Mouse (Mus musculus): ENCODE measurements around the gene Fam149b. TPM values are rescaled to one million over a fixed set of nuclear protein-coding genes. Genes with fewer than 3 reads are reported as not detected.

The Fam149b gene
- polyA plus RNA-seq, 1 experiment from 2014 or later = 46.4 TPM

- Histone ChIP-seq H3K36me3 (peaks cover 97% of the 10 kb centered on the region), H3K9me3 (replicated peaks) (no peaks in the 10 kb centered on the region), H3K27ac (replicated peaks) (no peak overlapping the region), H3K4me3 (no peak overlapping the region), H3K27me3 (ENCODE audit: low read depth, poor library complexity, severe bottlenecking) (no peaks in the 10 kb centered on the region), H3K4me1 (no peaks in the 10 kb centered on the region)
- WGBS = 91% methylated on average over 3 of the region's 3 CpGs
- no peak for DNase-seq (ENCODE audit: low spot score)
Observed at GRCm38 (mm10) chr14:20368271-20368670, 20.3 kb downstream of the Fam149b start.

- H3K27me3 ChIP-seq (ENCODE audit: low read depth, poor library complexity, severe bottlenecking) = no peaks in the 10 kb centered on the region
Observed at GRCm38 (mm10) chr14:20370798-20371197, 22.8 kb downstream of the Fam149b start.

GRCm38 (mm10) chr14:20371854-20372253 lies 23.9 kb downstream of the Fam149b start:
- Histone ChIP-seq H3K4me3 (no peak overlapping the region), H3K36me3 (peaks cover 94% of the 10 kb centered on the region), H3K27me3 (ENCODE audit: low read depth, poor library complexity, severe bottlenecking) (no peaks in the 10 kb centered on the region), H3K9me3 (replicated peaks) (no peaks in the 10 kb centered on the region), H3K27ac (replicated peaks) (no peak overlapping the region), H3K4me1 (no peaks in the 10 kb centered on the region)
- 96% methylated on average over 1 of the region's 1 CpGs for WGBS
- DNase-seq (ENCODE audit: low spot score) = no peak

More at GRCm38 (mm10) chr14:20370798-20371197, 22.8 kb downstream of the Fam149b start:
- WGBS = 86% methylated on average over 7 of the region's 7 CpGs
- no peak for DNase-seq (ENCODE audit: low spot score)
- H3K4me1 ChIP-seq = no peaks in the 10 kb centered on the region
- no peak overlapping the region for H3K27ac ChIP-seq (replicated peaks)
- no peaks in the 10 kb centered on the region for H3K9me3 ChIP-seq (replicated peaks)
- no peak overlapping the region for H3K4me3 ChIP-seq
- peaks cover 94% of the 10 kb centered on the region for H3K36me3 ChIP-seq

- H3K27me3 ChIP-seq (ENCODE audit: low read depth, poor library complexity, severe bottlenecking) = no peaks in the 10 kb centered on the region
- no peaks in the 10 kb centered on the region for H3K4me1 ChIP-seq
- H3K27ac ChIP-seq (replicated peaks) = no peak overlapping the region
- DNase-seq (ENCODE audit: low spot score) = no peak
- H3K9me3 ChIP-seq (replicated peaks) = no peaks in the 10 kb centered on the region
- WGBS = 88% methylated on average over 4 of the region's 4 CpGs
- H3K4me3 ChIP-seq = no peak overlapping the region
- H3K36me3 ChIP-seq = peaks cover 88% of the 10 kb centered on the region
Observed at GRCm38 (mm10) chr14:20377112-20377521, 29.2 kb downstream of the Fam149b start.

GRCm38 (mm10) chr14:20378313-20379061 lies 30.5 kb downstream of the Fam149b start:
- peaks cover 88% of the 10 kb centered on the region for H3K36me3 ChIP-seq
- H3K27ac ChIP-seq (replicated peaks) = no peak overlapping the region
- H3K4me1 ChIP-seq = no peaks in the 10 kb centered on the region
- no peaks in the 10 kb centered on the region for H3K27me3 ChIP-seq (ENCODE audit: low read depth, poor library complexity, severe bottlenecking)
- WGBS = 42% methylated on average over 13 of the region's 13 CpGs
- H3K9me3 ChIP-seq (replicated peaks) = no peaks in the 10 kb centered on the region
- peak; percentile 41 for DNase-seq (ENCODE audit: low spot score)
- no peak overlapping the region for H3K4me3 ChIP-seq

GRCm38 (mm10) chr14:20379087-20379640 lies 31.2 kb downstream of the Fam149b start:
- Histone ChIP-seq H3K4me1 (no peaks in the 10 kb centered on the region), H3K4me3 (no peak overlapping the region), H3K27me3 (ENCODE audit: low read depth, poor library complexity, severe bottlenecking) (no peaks in the 10 kb centered on the region), H3K9me3 (replicated peaks) (no peaks in the 10 kb centered on the region), H3K36me3 (peaks cover 89% of the 10 kb centered on the region), H3K27ac (replicated peaks) (no peak overlapping the region)
- DNase-seq (ENCODE audit: low spot score) = no peak
- 86% methylated on average over 5 of the region's 5 CpGs for whole genome bisulfite sequencing

GRCm38 (mm10) chr14:20379753-20380430 lies 31.9 kb downstream of the Fam149b start:
- 89% methylated on average over 9 of the region's 9 CpGs for WGBS
- H3K4me1 ChIP-seq = no peaks in the 10 kb centered on the region
- H3K9me3 ChIP-seq (replicated peaks) = no peaks in the 10 kb centered on the region
- H3K27ac ChIP-seq (replicated peaks) = no peak overlapping the region
- no peaks in the 10 kb centered on the region for H3K27me3 ChIP-seq (ENCODE audit: low read depth, poor library complexity, severe bottlenecking)
- no peak for DNase-seq (ENCODE audit: low spot score)
- H3K4me3 ChIP-seq = no peak overlapping the region
- H3K36me3 ChIP-seq = peaks cover 90% of the 10 kb centered on the region

- peak within 1 kb of the TSS; percentile 85 for H3K4me3 ChIP-seq
- H3K9me3 ChIP-seq (replicated peaks) = no peaks in the 10 kb centered on the region
- H3K4me1 ChIP-seq = peaks cover 44% of the 10 kb centered on the region
- H3K27me3 ChIP-seq (ENCODE audit: low read depth, poor library complexity, severe bottlenecking) = no peaks in the 10 kb centered on the region
- WGBS = under 1% methylated on average over 59 of the region's 59 CpGs
- peak within 1 kb of the TSS; percentile 94 for H3K27ac ChIP-seq (replicated peaks)
- peak; percentile 95 for DNase-seq (ENCODE audit: low spot score)
- peaks cover 64% of the 10 kb centered on the region for H3K36me3 ChIP-seq
Observed at GRCm38 (mm10) chr14:20388441-20389129, 40.6 kb downstream of the Fam149b start, which contains the start of gene Dnajc9. TSS of gene Dnajc9 (minus strand) at chr14:20388910.

GRCm38 (mm10) chr14:20389446-20390079 lies 41.6 kb downstream of the Fam149b start:
- peak overlapping the region; percentile 85 for H3K4me3 ChIP-seq

GRCm38 (mm10) chr14:20392326-20392725 lies 44.4 kb downstream of the Fam149b start:
- 79% methylated on average over 4 of the region's 4 CpGs for WGBS
- no peak for DNase-seq (ENCODE audit: low spot score)
- H3K9me3 ChIP-seq (replicated peaks) = no peaks in the 10 kb centered on the region
- no peak overlapping the region for H3K27ac ChIP-seq (replicated peaks)
- peaks cover 35% of the 10 kb centered on the region for H3K4me1 ChIP-seq
- H3K4me3 ChIP-seq = no peak overlapping the region
- peaks cover 27% of the 10 kb centered on the region for H3K36me3 ChIP-seq
- H3K27me3 ChIP-seq (ENCODE audit: low read depth, poor library complexity, severe bottlenecking) = no peaks in the 10 kb centered on the region

More at GRCm38 (mm10) chr14:20389446-20390079, 41.6 kb downstream of the Fam149b start:
- WGBS = 89% methylated on average over 8 of the region's 8 CpGs
- Histone ChIP-seq H3K27me3 (ENCODE audit: low read depth, poor library complexity, severe bottlenecking) (no peaks in the 10 kb centered on the region), H3K4me1 (peaks cover 53% of the 10 kb centered on the region), H3K36me3 (peaks cover 55% of the 10 kb centered on the region), H3K9me3 (replicated peaks) (no peaks in the 10 kb centered on the region), H3K27ac (replicated peaks) (peak overlapping the region; percentile 94; the same call in 1 of the 2 replicates)
- DNase-seq (ENCODE audit: low spot score) = no peak

GRCm38 (mm10) chr14:20393205-20393913 lies 45.4 kb downstream of the Fam149b start, which contains the start of gene Mrps16:
TSS of gene Mrps16 (minus strand) at chr14:20393634.
- H3K4me1 ChIP-seq = peaks cover 25% of the 10 kb centered on the region
- H3K36me3 ChIP-seq = peaks cover 22% of the 10 kb centered on the region
- H3K4me3 ChIP-seq = peak within 1 kb of the TSS; percentile 80
- H3K9me3 ChIP-seq (replicated peaks) = no peaks in the 10 kb centered on the region
- under 1% methylated on average over 68 of the region's 68 CpGs for WGBS
- peak within 1 kb of the TSS; percentile 95 for H3K27ac ChIP-seq (replicated peaks)
- H3K27me3 ChIP-seq (ENCODE audit: low read depth, poor library complexity, severe bottlenecking) = no peaks in the 10 kb centered on the region
- DNase-seq (ENCODE audit: low spot score) = peak; percentile 96
